Mouse (Mus musculus) testis, adult 2 months (tissue): ENCODE results near the gene Antxr2.

Experiments
- CTCF ChIP-seq: fragments of 200-500 bp; IDR thresholded peaks from 2 replicates; pipeline ENCODE4 v1.5.1; 2012; ENCODE audit warnings: low read depth, mild to moderate bottlenecking, inconsistent platforms, low read length, moderate library complexity; ENCODE audit not compliant: control insufficient read depth, insufficient read depth, insufficient replicate concordance
- POLR2A ChIP-seq: fragments of 200-500 bp; IDR thresholded peaks from 2 replicates; pipeline ENCODE4 v1.6.1; 2012; ENCODE audit warnings: low read depth, mild to moderate bottlenecking, inconsistent platforms, low read length, moderate library complexity; ENCODE audit not compliant: control insufficient read depth

DNA sequence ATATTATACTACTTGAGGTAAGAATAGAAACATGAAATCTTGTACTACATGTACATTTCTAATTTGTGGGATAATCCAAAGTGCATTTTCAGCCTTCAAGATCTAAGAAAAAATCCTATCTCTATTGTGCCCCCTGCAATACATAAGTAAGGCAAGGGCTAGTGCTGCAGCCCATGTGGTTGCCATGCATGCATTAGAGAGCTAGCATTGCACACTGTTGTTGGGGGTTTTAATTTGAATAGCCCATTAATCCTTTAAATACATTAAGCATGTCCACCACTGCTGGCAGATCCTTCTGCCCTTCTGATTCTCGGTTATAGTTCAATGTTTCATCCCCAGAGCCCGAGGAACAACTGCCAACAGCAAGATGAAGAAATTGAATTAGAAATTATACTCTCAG is 116.0 kb downstream of the Antxr2 start:
- no peak for TF ChIP-seq CTCF
- TF ChIP-seq POLR2A = no peak
